Mouse (Mus musculus) cerebellum, adult 2 months (tissue): ENCODE data around the gene 2310039H08Rik. TPM values are rescaled to one million over a fixed set of nuclear protein-coding genes. Genes with fewer than 3 reads are reported as not detected.
A peak's percentile ranks its signal among the peaks of the same experiment; 100 is the strongest.

Experiments
- DNase-seq, 2 experiments: peaks; one replicate each; pipeline ENCODE4 v3.0.0; 2021
- H3K27ac ChIP-seq: fragments of 200-500 bp; 2 replicates; pipeline ENCODE4 v1.5.1; 2012; ENCODE audit warnings: low read length, control low read depth, inconsistent platforms; ENCODE audit not compliant: insufficient read depth
- H3K27me3 ChIP-seq: fragments of 200-500 bp; 2 replicates; pipeline ENCODE4 v1.6.1; 2012; ENCODE audit warnings: inconsistent platforms, mild to moderate bottlenecking, low read length, moderate library complexity; ENCODE audit not compliant: control insufficient read depth, insufficient read depth
- H3K4me1 ChIP-seq: fragments of 200-500 bp; 2 replicates; pipeline ENCODE4 v1.6.1; 2011; ENCODE audit warnings: low read length; ENCODE audit not compliant: control insufficient read depth, insufficient read depth
- H3K4me3 ChIP-seq: fragments of 200-500 bp; replicated peaks from 2 replicates; pipeline ENCODE3; 2011; ENCODE audit warnings: mild to moderate bottlenecking, low read depth, low read length, control low read depth; ENCODE audit not compliant: insufficient read depth
- CTCF ChIP-seq: fragments of 200-500 bp; IDR thresholded peaks from 2 replicates; pipeline ENCODE4 v1.5.1; 2011; ENCODE audit warnings: low read depth, mild to moderate bottlenecking, control low read depth, low read length, moderate library complexity, borderline replicate concordance; ENCODE audit not compliant: insufficient read depth
- POLR2A ChIP-seq: fragments of 200-500 bp; IDR thresholded peaks from 2 replicates; pipeline ENCODE4 v1.6.1; 2011; ENCODE audit warnings: low read length, control low read depth, borderline replicate concordance; ENCODE audit not compliant: insufficient read depth
- WGBS: fragments of 180-500 bp; shearing (Covaris S2); methylation state at CpG from one replicate; pipeline ENCODE4 v1.1.7; 2018; 5-methylcytosine and 5-hydroxymethylcytosine counted together
- polyA plus RNA-seq: library from polyadenylated mRNA; depleted of rRNA; stranded (reverse); fragments of >200 nt; gene quantifications from 2 replicates; pipeline ENCODE4 v1.2.3, GENCODE M21; 2012; rRNA removed

Gene 2310039H08Rik
- polyA plus RNA-seq, result 22.0 and 22.1 TPM in 2 replicates

DNA sequence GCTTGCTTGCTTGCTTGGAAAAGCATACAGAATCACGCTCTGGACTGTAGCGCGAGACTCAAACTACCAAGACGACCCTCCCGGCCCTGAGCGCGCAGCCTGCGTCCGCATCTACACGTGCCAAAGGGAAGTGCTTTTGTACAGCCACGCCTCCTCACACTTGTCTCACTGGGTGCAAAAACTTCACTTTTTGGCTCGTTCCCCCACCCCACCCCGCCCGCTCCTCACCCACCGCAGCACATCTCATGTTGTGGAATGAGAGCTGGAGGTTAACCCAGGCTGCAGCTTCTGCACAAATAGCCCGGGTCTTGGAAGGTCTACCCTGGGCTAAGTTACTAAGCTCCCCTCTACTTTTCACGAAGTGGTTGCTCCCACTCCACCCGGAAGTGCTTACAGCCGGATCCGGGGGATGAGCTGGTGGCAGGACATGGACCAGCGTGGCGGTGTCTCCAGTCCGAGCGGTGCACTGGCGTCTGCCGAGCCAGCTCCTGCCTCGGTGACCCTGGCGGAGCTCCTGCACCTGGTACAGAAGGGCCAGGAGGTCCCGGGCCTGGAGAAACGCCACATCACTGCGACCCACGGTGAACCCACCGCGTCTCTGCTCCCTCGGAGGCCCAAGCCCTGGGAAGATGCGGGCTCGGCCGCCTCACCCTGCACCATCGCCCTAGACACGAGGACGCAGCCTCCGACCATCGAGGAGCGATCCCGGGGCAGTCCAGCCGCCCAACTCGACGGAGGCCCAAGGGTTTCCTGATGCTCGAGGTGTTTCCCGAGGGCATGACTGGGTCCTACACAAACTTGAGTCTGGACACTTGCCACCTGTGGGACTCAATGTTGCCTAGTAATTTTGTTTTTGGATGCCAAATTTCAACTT lies at the start of gene 2310039H08Rik:
Gene 2310039H08Rik, plus strand, starts transcription at position 232 of the 874 bp plus-strand sequence.
- peak; percentile 86 to 88 for DNase-seq
- Histone ChIP-seq H3K27me3 (no peaks in the 10 kb centered on the region), H3K4me1 (0 out of 2 replicates have a peak, but pooled peaks cover 3% of the 10 kb centered on the region), H3K4me3 (peak within 1 kb of the TSS; percentile 73), H3K27ac (peak within 1 kb of the TSS; percentile 18)
- TF ChIP-seq POLR2A (peak; percentile 76), CTCF (no peak)
- under 1% methylated on average over 50 of the region's 50 CpGs for WGBS

DNA sequence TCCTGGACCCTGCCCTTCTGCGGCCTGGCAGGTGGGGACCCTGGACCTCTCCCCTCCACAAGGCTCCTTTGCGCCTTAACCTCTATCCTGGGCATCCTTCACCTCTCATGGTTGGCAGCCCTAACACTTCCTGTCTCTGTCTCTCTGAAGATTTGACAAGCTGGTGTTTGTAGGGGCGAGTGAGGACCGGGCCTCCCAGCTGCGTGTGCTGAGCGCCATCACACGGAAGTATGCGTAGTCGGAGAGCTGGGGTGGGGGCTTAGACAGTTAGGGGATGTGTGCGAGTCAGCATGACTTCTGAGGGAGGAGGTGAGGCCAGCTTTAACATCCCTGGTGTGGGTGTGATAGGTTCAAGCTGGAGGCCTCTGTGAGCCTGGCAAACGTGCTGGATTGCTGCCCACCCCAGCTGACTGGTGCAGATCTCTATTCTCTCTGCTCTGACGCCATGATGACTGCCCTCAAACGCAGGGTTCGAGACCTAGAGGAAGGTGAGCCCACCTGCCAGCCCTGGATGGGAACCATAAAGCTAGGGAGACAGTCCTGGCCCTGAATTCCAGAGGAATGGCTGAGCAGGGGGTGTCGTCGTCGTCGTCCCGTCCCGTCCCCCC lies 47.9 kb upstream of the 2310039H08Rik start:
- no peak for TF ChIP-seq CTCF
- no peak for TF ChIP-seq POLR2A
- peaks cover 26% of the 10 kb centered on the region for H3K4me1 ChIP-seq
- H3K4me3 ChIP-seq, result no peak overlapping the region
- no peaks in the 10 kb centered on the region for H3K27me3 ChIP-seq
- no peak overlapping the region for H3K27ac ChIP-seq
- WGBS, result 75% methylated on average over 20 of the region's 20 CpGs
- no peak for DNase-seq

DNA sequence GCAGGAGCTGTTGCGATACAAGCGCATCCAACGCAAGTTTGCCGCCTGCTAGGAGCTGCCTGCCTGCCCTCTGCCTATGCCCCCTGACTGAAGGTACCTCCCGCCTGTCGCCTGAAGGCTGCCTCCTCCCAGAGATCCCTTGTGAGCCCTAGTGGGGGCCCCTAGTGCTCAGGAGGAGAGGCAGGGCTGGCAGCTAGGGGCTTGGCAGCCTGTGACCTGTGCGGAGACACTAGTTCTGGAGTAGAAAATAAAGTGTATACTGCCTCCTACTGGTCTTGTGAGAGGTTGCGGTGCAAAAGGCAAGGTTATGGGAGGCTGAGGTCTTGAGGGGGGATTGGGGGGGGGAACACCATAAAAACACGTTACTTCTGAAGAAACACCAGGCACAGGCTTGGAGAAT lies 47.2 kb upstream of the 2310039H08Rik start:
- Histone ChIP-seq H3K27ac (0 out of 2 replicates have a peak overlapping the region, but pooled peaks have one; percentile 40), H3K4me1 (peaks cover 28% of the 10 kb centered on the region), H3K27me3 (no peaks in the 10 kb centered on the region), H3K4me3 (no peak overlapping the region)
- peak; percentile 38 to 55 for DNase-seq
- WGBS, result 47% methylated on average over 9 of the region's 9 CpGs
- TF ChIP-seq POLR2A (no peak), CTCF (peak; percentile 43; the same call in 1 of the 2 replicates)

DNA sequence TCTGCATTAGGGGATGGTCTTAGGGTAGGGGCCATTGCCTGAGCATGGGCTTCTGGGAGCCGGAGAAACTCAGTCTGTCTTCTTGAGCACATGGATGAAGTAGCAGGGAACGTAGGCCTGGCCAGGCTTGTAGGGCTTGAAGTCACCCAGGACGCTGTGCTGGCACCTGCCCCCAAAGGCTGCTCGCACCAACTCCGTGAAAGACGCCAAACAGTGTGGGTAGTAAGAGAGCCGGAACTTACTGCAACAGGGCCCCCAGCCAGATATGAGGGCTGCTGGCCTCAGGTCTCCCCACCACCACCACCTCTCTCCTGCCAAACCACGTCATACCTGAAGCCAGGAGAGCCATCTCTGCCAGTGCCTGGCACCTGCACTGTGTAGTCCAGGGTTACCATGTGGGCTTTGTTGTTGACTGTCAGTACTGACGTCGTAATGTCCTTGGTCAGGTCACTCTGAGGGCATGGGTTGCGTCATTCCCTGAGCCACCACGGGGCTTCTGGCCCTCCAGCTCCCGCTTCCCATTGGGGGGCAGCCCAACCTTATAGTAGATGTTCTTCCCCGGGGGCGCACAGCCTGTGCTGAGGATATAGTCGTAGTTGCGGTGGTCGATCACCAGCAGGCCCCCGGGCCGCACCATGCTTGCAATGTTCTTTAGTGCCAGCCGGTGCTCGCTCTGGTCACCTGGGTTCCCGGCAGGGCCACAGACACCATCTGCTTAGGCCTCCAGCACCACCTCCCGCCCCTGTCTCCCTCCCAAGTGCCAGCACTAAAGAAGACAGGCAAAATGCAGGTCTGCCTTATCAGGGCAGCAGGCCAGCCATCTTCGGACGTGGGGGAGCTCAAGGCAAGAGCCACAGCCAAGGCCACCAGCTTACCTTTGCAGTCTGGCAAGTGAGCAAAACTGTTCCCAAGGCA lies 46.4 kb upstream of the 2310039H08Rik start:
- Histone ChIP-seq H3K4me1 (peaks cover 28% of the 10 kb centered on the region), H3K4me3 (no peak overlapping the region), H3K27ac (peak overlapping the region; percentile 40), H3K27me3 (no peaks in the 10 kb centered on the region)
- peak; percentile 85 to 89 for DNase-seq
- no peak for TF ChIP-seq CTCF
- TF ChIP-seq POLR2A, result no peak
- WGBS, result 14% methylated on average over 26 of the region's 26 CpGs

DNA sequence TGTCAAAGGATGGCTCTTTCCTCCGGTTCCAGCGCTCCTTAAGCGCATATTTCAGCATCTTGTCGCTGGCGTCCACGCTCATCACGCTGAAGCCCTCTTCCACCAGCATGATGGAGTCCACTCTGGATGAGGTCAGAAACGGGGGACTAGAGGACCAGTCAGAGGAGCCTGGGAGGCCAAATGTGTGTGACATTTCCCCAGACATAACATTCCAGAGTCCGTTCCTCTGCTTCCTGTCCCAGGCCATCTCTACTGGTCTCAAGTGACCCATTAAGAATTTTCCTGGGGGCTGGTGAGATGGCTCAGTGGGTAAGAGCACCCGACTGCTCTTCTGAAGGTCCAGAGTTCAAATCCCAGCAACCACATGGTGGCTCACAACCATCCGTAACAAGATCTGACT lies 45.2 kb upstream of the 2310039H08Rik start:
- no peak for TF ChIP-seq CTCF
- no peak for TF ChIP-seq POLR2A
- Histone ChIP-seq H3K4me1 (peaks cover 28% of the 10 kb centered on the region), H3K4me3 (no peak overlapping the region), H3K27me3 (no peaks in the 10 kb centered on the region), H3K27ac (no peak overlapping the region)
- DNase-seq, result no peak
- 93% methylated on average over 11 of the region's 11 CpGs for WGBS

DNA sequence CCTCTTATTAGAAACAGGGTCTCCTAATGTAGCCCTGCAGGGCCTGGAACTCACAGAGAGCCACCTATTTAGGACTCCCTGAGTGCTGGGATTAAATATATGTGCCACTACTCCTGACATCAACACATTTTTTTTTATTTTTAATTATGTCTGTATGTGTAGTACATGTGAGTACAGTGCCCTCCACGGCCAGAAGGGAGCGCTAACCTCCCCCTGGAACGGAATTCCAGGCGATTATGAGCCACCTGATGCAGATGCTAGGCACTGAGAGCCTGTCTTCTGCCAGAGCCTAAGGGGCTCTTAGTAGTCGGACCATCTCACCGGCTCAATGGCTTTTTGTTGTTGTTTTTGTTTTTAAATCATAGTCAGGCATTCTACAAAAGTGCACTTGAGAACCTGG lies 44.4 kb upstream of the 2310039H08Rik start:
- no peaks in the 10 kb centered on the region for H3K27me3 ChIP-seq
- peaks cover 28% of the 10 kb centered on the region for H3K4me1 ChIP-seq
- no peak overlapping the region for H3K27ac ChIP-seq
- WGBS, result 52% methylated on average over 6 of the region's 6 CpGs
- no peak overlapping the region for H3K4me3 ChIP-seq
- peak; percentile 37; the same call in 1 of the 2 replicates for TF ChIP-seq CTCF
- TF ChIP-seq POLR2A, result no peak
- DNase-seq, result peak; percentile 34 to 48

DNA sequence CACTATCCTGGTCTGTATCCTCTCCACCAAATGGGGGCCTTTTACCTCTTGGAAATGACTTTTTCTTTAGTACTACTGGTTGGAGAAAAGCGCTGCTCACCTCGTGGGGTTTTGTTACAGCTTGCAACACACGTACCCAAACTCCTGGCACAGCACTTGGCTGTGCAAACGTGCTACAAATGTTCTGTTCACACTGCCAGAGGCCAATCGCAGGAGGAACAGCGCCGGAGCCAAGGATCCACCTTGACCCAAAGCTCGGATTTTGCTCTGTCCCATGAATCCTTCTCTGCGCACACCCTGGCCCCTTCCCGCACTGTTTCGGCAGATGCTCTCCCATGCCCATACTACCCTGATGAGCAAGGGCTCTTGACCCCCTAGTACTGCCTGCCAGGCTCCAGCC lies 43.9 kb upstream of the 2310039H08Rik start:
- WGBS, result 28% methylated on average over 11 of the region's 11 CpGs
- H3K27me3 ChIP-seq, result no peaks in the 10 kb centered on the region
- no peak for DNase-seq
- peaks cover 28% of the 10 kb centered on the region for H3K4me1 ChIP-seq
- TF ChIP-seq POLR2A, result no peak
- TF ChIP-seq CTCF, result no peak
- H3K4me3 ChIP-seq, result peak overlapping the region; percentile 63
- peak overlapping the region; percentile 72 for H3K27ac ChIP-seq
